Mouse (Mus musculus): ENCODE measurements around the gene Gtsf1l.

The Gtsf1l gene

GRCm38 (mm10) chr2:163087728-163088127 lies at the start of gene Gtsf1l:
Gene Gtsf1l, minus strand, starts transcription at chr2:163087855.
- no peak for DNase-seq (ENCODE audit: low spot score in 2 of 2)

GRCm38 (mm10) chr2:163136996-163137395 lies 49.3 kb upstream of the Gtsf1l start:
- DNase-seq (ENCODE audit: low spot score in 2 of 2): no peak

GRCm38 (mm10) chr2:163135931-163136330 lies 48.3 kb upstream of the Gtsf1l start:
- DNase-seq (ENCODE audit: low spot score in 2 of 2): no peak

DNA sequence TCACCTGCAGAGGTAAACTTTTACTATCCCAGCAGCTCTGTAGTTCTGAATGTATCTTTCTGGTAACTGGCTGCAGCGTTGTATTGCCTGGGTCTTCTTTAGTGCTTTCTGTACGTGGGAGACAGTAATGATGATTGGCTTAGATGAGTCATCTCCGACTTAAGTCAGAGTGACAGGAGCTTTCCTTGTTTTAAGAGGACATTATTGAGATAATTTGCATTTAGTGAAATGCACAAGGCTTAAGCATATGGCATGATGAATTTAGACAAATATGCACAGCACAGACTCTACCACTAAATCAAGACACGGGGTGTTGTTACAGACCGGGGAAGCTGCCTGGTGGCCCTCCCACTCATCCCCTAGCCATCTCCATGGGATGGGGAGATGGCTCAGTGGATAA lies 44.7 kb upstream of the Gtsf1l start:
- DNase-seq (ENCODE audit: low spot score in 2 of 2): no peak

- no peak for DNase-seq (ENCODE audit: low spot score in 2 of 2)
Observed at GRCm38 (mm10) chr2:163130837-163131236, 43.2 kb upstream of the Gtsf1l start.

DNA sequence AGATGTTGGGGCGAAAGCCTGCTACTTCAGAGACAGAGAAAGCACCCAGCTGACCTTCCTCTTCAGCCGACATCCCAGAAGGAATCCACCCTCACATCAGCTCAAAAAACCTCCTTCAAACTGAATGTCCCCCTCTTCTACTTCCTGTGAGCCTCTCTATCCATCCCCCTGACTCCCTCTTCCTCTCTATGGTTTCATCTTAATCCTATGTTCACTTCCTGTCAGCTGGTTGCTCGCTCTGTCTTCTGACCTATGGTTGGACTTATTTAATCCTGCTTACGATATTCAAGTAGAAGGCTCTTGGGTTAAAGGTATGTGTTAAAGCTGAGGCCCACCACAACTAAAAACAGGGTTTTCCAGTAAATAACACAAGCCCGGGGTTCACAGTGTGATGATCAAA lies 35.8 kb upstream of the Gtsf1l start:
- DNase-seq (ENCODE audit: low spot score in 2 of 2): no peak

DNA sequence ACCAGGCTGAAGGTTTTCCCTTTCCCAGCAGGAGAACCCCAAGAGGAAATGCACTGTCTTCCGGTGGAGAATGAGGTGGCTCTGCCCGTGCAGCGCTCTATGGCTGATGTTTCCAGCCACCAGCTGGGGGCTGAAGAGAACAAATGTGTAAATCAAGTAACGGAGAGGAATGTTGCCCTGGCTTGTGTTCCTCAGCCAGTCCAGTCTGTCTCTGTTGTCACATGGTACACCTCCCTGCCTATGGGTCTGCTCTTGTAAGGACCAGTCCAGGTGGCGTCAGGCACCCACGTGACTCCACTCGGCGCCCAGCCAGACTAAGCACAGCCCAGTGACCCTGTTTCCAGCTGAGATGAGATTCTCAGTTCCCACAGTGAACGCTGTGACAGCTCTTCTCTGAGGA lies 34.7 kb upstream of the Gtsf1l start:
- no peak for DNase-seq (ENCODE audit: low spot score in 2 of 2)

DNA sequence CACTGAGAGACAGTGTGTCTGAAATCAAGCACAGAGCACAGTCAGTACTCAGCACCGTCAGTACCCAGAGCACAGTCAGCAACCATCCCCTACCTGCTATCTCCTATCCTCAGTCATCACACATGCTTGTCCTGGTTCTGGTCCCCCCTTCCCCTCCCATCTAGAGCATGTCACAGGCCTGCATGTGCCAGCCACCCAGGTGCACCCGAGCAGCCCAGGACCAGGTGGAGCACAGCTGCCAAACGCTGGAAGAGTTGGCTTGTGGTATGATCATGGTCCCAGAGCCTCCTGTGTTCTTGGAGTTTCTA lies 33.7 kb upstream of the Gtsf1l start:
- DNase-seq (ENCODE audit: low spot score in 2 of 2): no peak

GRCm38 (mm10) chr2:163120626-163121352 lies 33.1 kb upstream of the Gtsf1l start:
- no peak for DNase-seq (ENCODE audit: low spot score in 2 of 2)

DNA sequence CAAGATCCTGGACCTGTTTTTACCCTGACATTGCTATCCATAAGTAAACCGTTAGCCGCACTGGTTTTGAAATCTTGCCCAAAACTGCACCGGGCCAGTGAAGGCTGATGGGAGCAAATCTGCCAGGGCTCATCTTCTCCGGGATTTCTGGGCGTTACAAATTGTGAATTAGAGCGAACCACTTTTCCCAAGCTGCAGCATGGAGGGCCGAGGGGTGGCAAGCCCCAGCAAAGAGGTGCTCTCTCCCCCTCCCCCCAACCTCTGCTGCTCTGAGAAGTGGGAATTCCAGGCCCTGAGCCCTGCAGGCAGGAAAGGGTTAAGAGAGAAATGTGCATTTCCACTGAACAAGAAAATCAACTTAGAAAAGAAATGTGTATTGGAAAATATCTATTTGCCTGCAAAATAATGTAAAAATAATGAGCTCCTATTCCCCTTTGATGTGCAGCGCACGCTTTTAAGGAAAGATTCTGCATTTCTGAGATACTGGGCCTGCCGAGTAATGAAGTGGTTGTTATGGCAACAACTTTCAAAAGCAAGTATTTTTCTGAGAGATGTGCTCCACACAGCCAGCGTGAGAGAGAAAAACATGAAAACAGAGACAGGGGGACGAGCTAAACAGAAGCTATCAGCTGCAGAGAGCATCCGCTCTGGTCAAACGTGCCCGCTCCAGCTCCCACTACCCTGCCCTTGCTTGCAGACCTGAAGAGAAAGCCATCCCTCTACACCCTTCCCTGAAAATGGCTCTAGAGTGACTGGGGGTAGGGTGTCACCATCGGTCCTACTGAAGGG lies 24.0 kb upstream of the Gtsf1l start:
- DNase-seq (ENCODE audit: low spot score in 2 of 2): no peak

GRCm38 (mm10) chr2:163110706-163111105 lies 23.1 kb upstream of the Gtsf1l start:
- no peak for DNase-seq (ENCODE audit: low spot score in 2 of 2)

- DNase-seq (ENCODE audit: low spot score in 2 of 2): no peak
Observed at GRCm38 (mm10) chr2:163108385-163108784, 20.7 kb upstream of the Gtsf1l start.

DNA sequence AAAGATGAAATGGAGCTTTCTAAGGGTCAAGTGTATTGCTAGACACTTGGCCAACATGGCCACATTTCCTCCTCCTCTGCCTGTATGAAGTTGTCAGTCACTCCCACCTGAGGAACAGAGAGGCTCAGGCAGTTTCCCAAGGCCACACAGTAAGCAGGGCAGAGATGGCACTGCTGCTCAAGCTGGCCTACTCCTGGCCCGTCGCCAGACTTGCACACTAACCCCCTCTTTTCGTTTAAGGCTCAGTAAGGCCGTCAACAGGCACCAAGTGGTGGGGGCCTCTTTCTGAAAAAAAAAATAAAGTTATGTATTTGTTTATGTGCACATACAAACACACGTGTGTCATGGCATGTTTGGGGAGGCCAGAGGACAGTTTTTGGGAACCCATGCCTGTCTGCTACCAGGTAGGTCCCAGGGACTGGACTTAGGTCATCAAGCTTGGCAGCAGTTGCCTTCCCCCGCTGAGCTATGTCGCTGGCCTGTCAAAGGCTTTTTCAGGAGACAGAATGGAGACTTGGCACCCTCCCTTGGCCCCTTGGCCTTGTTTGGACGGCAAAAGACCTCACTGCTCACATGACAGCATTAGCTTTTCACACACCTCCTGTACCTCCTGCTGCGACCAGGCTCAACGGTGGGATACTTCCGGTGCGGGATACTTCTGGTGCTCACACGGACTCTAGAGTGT lies 16.6 kb upstream of the Gtsf1l start:
- DNase-seq (ENCODE audit: low spot score in 2 of 2): no peak

- DNase-seq (ENCODE audit: low spot score in 2 of 2): no peak
Observed at GRCm38 (mm10) chr2:163102900-163103653, 15.4 kb upstream of the Gtsf1l start.

GRCm38 (mm10) chr2:163102216-163102615 lies 14.6 kb upstream of the Gtsf1l start:
- no peak for DNase-seq (ENCODE audit: low spot score in 2 of 2)

- peak in 1 of 2 experiments; percentile 61 for DNase-seq (ENCODE audit: low spot score in 2 of 2)
Observed at GRCm38 (mm10) chr2:163101646-163102203, 14.1 kb upstream of the Gtsf1l start.

DNA sequence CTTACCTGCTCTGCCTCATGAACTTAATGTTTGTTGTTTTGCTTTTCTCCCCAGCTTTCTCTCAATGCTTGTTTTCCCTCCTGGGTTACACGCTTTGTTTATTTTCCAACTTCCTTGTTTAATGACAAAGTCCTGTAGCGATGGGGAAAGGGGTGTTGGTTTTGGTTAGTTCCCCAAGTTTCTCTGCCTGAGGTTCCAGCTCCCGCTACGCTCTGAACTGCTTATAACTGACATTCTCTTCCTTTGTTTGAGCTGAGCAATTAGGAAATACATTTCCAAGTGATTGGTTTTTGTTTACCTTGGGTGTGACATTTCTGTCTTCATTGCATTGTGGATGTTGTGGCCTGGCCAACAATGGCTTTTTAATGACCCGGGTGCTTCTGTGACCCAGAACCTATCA lies 12.9 kb upstream of the Gtsf1l start:
- DNase-seq (ENCODE audit: low spot score in 2 of 2): no peak

- no peak for DNase-seq (ENCODE audit: low spot score in 2 of 2)
Observed at GRCm38 (mm10) chr2:163099919-163100318, 12.3 kb upstream of the Gtsf1l start.

DNA sequence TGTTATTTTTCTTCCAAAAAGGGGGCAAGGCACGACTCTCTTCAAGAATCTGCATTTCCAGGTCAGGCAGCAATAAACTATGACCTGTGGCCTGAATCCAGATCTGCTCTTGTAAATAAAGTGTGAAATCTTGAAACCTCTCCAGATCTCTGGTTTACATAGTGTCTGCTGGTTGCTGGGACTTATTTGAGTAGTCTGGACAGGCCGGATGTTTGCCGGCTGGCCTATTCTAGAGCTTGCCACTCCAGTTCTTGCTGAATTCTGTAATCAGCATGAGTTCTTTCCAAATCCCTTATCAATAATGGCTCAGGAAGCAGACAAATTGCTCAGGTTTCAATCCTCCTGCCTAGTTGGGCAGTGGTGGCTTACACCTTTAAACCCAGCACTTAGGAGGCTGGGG lies 8.1 kb upstream of the Gtsf1l start:
- DNase-seq (ENCODE audit: low spot score in 2 of 2): no peak

DNA sequence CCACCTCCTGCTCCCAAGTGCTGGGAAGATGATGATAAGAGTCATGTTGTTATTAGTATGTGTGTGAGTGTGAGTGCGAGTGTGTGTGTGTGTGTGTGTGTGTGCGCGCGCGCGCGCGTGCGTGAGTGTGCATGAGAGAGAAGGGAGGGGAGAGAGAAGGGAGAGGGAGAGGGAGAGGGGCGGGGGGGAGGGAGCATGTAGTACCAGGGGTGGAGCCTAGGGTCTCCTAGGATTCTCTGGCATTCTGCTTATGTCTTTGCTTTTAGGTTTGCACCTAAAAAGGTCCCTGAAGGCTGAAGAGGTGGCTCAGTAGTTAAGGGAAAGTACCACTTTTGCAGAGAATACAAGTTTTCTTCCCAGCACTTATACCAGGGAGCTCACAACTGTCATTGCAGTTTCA lies 7.3 kb upstream of the Gtsf1l start:
- no peak for DNase-seq (ENCODE audit: low spot score in 2 of 2)

GRCm38 (mm10) chr2:163089475-163090123 lies 1.9 kb upstream of the Gtsf1l start:
- no peak for DNase-seq (ENCODE audit: low spot score in 2 of 2)

Data from frontal cortex, postnatal 10 days (tissue).